Mouse (Mus musculus) regulatory T cell (primary cell): Measurements from ENCODE around the gene Lrrc1.

Experiments used
- in situ Hi-C: fragments of 300-600 bp; cut with MboI, MseI; formaldehyde crosslinking; loops from one replicate; pipeline ENCODE4 v1.15.1; 2025; ENCODE audit warnings: high pct_unique_total_duplicates

Lrrc1 gene

GRCm38 (mm10) chr9:77466926-77467325 lies 77.7 kb downstream of the Lrrc1 start:
- in situ Hi-C loops = no loop called here

- in situ Hi-C loops = no loop called here
Measured at GRCm38 (mm10) chr9:77465401-77465800, 79.3 kb downstream of the Lrrc1 start.

GRCm38 (mm10) chr9:77463861-77464260 lies 80.8 kb downstream of the Lrrc1 start:
- in situ Hi-C loops = no loop called here

- in situ Hi-C loops = no loop called here
Measured at GRCm38 (mm10) chr9:77463195-77463594, 81.5 kb downstream of the Lrrc1 start.

- in situ Hi-C loops = no loop called here
Measured at GRCm38 (mm10) chr9:77461371-77461915, 83.2 kb downstream of the Lrrc1 start.

- in situ Hi-C loops = no loop called here
Measured at GRCm38 (mm10) chr9:77460408-77460807, 84.3 kb downstream of the Lrrc1 start.

GRCm38 (mm10) chr9:77459365-77459764 lies 85.3 kb downstream of the Lrrc1 start:
- in situ Hi-C loops = no loop called here

- in situ Hi-C loops = no loop called here
Measured at GRCm38 (mm10) chr9:77456169-77456826, 88.4 kb downstream of the Lrrc1 start.

GRCm38 (mm10) chr9:77455439-77456168 lies 89.1 kb downstream of the Lrrc1 start:
- in situ Hi-C loops = no loop called here

GRCm38 (mm10) chr9:77452046-77452807 lies 92.4 kb downstream of the Lrrc1 start:
- in situ Hi-C loops = no loop called here

GRCm38 (mm10) chr9:77450447-77450846 lies 94.2 kb downstream of the Lrrc1 start:
- in situ Hi-C loops = no loop called here

- in situ Hi-C loops = loop anchor here (5.0 kb wide), 1 partner anchor 537 kb away; no protein-coding TSS in a partner anchor
Measured at GRCm38 (mm10) chr9:77444876-77445275, 99.8 kb downstream of the Lrrc1 start.

- in situ Hi-C loops = no loop called here
Measured at GRCm38 (mm10) chr9:77439371-77439770, 105.3 kb downstream of the Lrrc1 start.

- in situ Hi-C loops = no loop called here
Measured at GRCm38 (mm10) chr9:77438836-77439271, 105.8 kb downstream of the Lrrc1 start.

GRCm38 (mm10) chr9:77437131-77437530 lies 107.5 kb downstream of the Lrrc1 start:
- in situ Hi-C loops = no loop called here

GRCm38 (mm10) chr9:77434965-77435364 lies 109.7 kb downstream of the Lrrc1 start:
- in situ Hi-C loops = no loop called here

GRCm38 (mm10) chr9:77433476-77433875 lies 111.2 kb downstream of the Lrrc1 start:
- in situ Hi-C loops = no loop called here

GRCm38 (mm10) chr9:77432030-77432429 lies 112.6 kb downstream of the Lrrc1 start:
- in situ Hi-C loops = no loop called here

- in situ Hi-C loops = no loop called here
Measured at GRCm38 (mm10) chr9:77430413-77431087, 114.1 kb downstream of the Lrrc1 start.

GRCm38 (mm10) chr9:77429230-77430015 lies 115.2 kb downstream of the Lrrc1 start:
- in situ Hi-C loops = no loop called here

- in situ Hi-C loops = no loop called here
Measured at GRCm38 (mm10) chr9:77428748-77429140, 115.9 kb downstream of the Lrrc1 start.
